Mouse (Mus musculus): ENCODE data around the gene Mark2. TPM values are rescaled to one million over a fixed set of nuclear protein-coding genes. Genes with fewer than 3 reads are reported as not detected.

Mark2 gene
- polyA plus RNA-seq, 1 experiment from 2014 or later = 53.9 TPM

Other genes with a start within 250 kb of the Mark2 start
- gene Flrt1, start 236.1 kb downstream of the Mark2 start, polyA plus RNA-seq (2014; fragmentation: Nextera tagmentation; extraction: Ambion mirVana) = 7.5 and 8.2 TPM in 2 replicates
- gene Otub1, start 135.5 kb downstream of the Mark2 start, polyA plus RNA-seq (2014; fragmentation: Nextera tagmentation; extraction: Ambion mirVana) = 241 and 252 TPM in 2 replicates
- gene Cox8a, start 124.2 kb downstream of the Mark2 start, polyA plus RNA-seq (2014; fragmentation: Nextera tagmentation; extraction: Ambion mirVana) = 730 and 757 TPM in 2 replicates
- 94.3 and 103 TPM in 2 replicates for gene Naa40, start 100.7 kb downstream of the Mark2 start, polyA plus RNA-seq (2014; fragmentation: Nextera tagmentation; extraction: Ambion mirVana)
- gene Rcor2, start 74.5 kb downstream of the Mark2 start, polyA plus RNA-seq (2014; fragmentation: Nextera tagmentation; extraction: Ambion mirVana) = 33.8 and 36.9 TPM in 2 replicates
- gene Spindoc, start 41.1 kb upstream of the Mark2 start, polyA plus RNA-seq (2014; fragmentation: Nextera tagmentation; extraction: Ambion mirVana) = 23.2 and 25.3 TPM in 2 replicates
- gene 2700081O15Rik, start 75.8 kb upstream of the Mark2 start, polyA plus RNA-seq (2014; fragmentation: Nextera tagmentation; extraction: Ambion mirVana) = 12.3 and 13.2 TPM in 2 replicates
- gene Rtn3, start 141.4 kb upstream of the Mark2 start, polyA plus RNA-seq (2014; fragmentation: Nextera tagmentation; extraction: Ambion mirVana) = 371 and 383 TPM in 2 replicates
- gene Atl3, start 152.2 kb upstream of the Mark2 start, polyA plus RNA-seq (2014; fragmentation: Nextera tagmentation; extraction: Ambion mirVana) = 6.3 and 8.5 TPM in 2 replicates
- gene Pla2g16, start 215.6 kb upstream of the Mark2 start, polyA plus RNA-seq (2014; fragmentation: Nextera tagmentation; extraction: Ambion mirVana) = 2.3 and 3.2 TPM in 2 replicates